Mouse (Mus musculus): Measurements from ENCODE around the gene Dock4.

GRCm38 (mm10) chr12:40838940-40839339 is 393.2 kb downstream of the Dock4 start:
- TF ChIP-seq CTCF (IDR thresholded peaks at IDR 0.05; ENCODE audit: low read depth, low read length) (no peak), POLR2A (IDR thresholded peaks at IDR 0.05; ENCODE audit: insufficient read depth, low read length) (no peak), EP300 (IDR thresholded peaks at IDR 0.05; ENCODE audit: insufficient read depth, low read depth, low read length) (no peak)
